In genomic region chr11:82780983-82781903, GRCm38 (mm10) we compare ENCODE assay signal across 8 mouse cellular contexts. TPM values are rescaled to one million over a fixed set of nuclear protein-coding genes. Genes with fewer than 3 reads are reported as not detected.
DNase-seq lines count a peak whose midpoint lies in the region; ATAC-seq and TF ChIP-seq lines count a peak whose summit lies in the region.

TSS of gene Lig3 (plus strand) at chr11:82781108.

- H3K4me1 ChIP-seq in G1E (ENCODE audit: insufficient read depth, low read depth, low read length): peaks cover 35% of the 10 kb centered on the region
- H3K4me1 ChIP-seq in forebrain, embryonic 16.5 days (replicated peaks; ENCODE audit: control insufficient read depth, insufficient read depth, low read length): peaks cover 17% of the 10 kb centered on the region
- 0 out of 2 replicates have a peak, but pooled peaks cover 2% of the 10 kb centered on the region for H3K4me1 ChIP-seq in lung, embryonic 14.5 days (ENCODE audit: insufficient read depth)
- peaks cover 10% of the 10 kb centered on the region for H3K4me1 ChIP-seq in olfactory bulb, adult 2 months (ENCODE audit: control insufficient read depth, insufficient read depth, low read length)
- peaks cover 9% of the 10 kb centered on the region for H3K4me1 ChIP-seq in thymus, adult 2 months (replicated peaks; ENCODE audit: control insufficient read depth, insufficient read depth, low read length)

- DNase-seq in G1E (ENCODE audit: low spot score): peak; percentile 87
- peak; percentile 92 to 97 for DNase-seq in cerebellum, adult 18-20 months
- peak; percentile 94 for DNase-seq in heart, postnatal 36 days
- peak; percentile 92 to 94 for DNase-seq in layer of hippocampus, adult 2 months (ENCODE audit: low spot score in 2 of 2)
- DNase-seq in lung, embryonic 14.5 days: peak; percentile 98
- DNase-seq in thymus, adult 2 months: peak; percentile 94

- TF ChIP-seq CTCF in G1E (IDR thresholded peaks at IDR 0.05; ENCODE audit: low read depth, low read length): no peak
- peak; percentile 17; the same call in 1 of the 2 replicates for TF ChIP-seq CTCF in layer of hippocampus, adult 2 months (conservative IDR thresholded peaks at IDR 0.05)
- peak; percentile 15; the same call in 1 of the 2 replicates for TF ChIP-seq CTCF in lung, embryonic 14.5 days (IDR thresholded peaks at IDR 0.05; ENCODE audit: low read depth)
- no peak for TF ChIP-seq CTCF in olfactory bulb, adult 2 months (IDR thresholded peaks at IDR 0.05; ENCODE audit: insufficient read depth, low read depth, low read length)
- TF ChIP-seq CTCF in thymus, adult 2 months (IDR thresholded peaks at IDR 0.05; ENCODE audit: borderline replicate concordance, control insufficient read depth, extremely low read depth, insufficient read depth, low read length, poor library complexity): no peak; the same call in 1 of the 2 replicates

- no peaks in the 10 kb centered on the region for H3K9me3 ChIP-seq in G1E (replicated peaks)
- H3K9me3 ChIP-seq in forebrain, embryonic 16.5 days (ENCODE audit: control insufficient read depth, low read length): no peaks in the 10 kb centered on the region
- H3K9me3 ChIP-seq in lung, embryonic 14.5 days (ENCODE audit: low read depth, low read length): no peaks in the 10 kb centered on the region

- peak; percentile 70; the same call in 1 of the 2 replicates for TF ChIP-seq POLR2A in olfactory bulb, adult 2 months (IDR thresholded peaks at IDR 0.05; ENCODE audit: insufficient read depth, low read depth, low read length)
- TF ChIP-seq POLR2A in thymus, adult 2 months (IDR thresholded peaks at IDR 0.05; ENCODE audit: control insufficient read depth, extremely low read depth, insufficient read depth, low read length, poor library complexity): peak; percentile 65

- under 1% methylated on average over 72 of the region's 90 CpGs for WGBS in forebrain, embryonic 16.5 days
- WGBS in lung, embryonic 14.5 days: under 1% methylated on average over 88 of the region's 90 CpGs
- WGBS in olfactory bulb, adult 2 months: under 1% methylated on average over 86 of the region's 90 CpGs
- WGBS in thymus, adult 2 months: under 1% methylated on average over 88 of the region's 90 CpGs

- peak; percentile 79 for ATAC-seq in G1E (ENCODE audit: extremely low read depth, insufficient number of reproducible peaks, low FRiP score, poor library complexity, severe bottlenecking)
- ATAC-seq in forebrain, embryonic 16.5 days: peak; percentile 97
- ATAC-seq in lung, embryonic 14.5 days (ENCODE audit: insufficient read depth): peak; percentile 96

- H3K27me3 ChIP-seq in G1E (ENCODE audit: insufficient read depth, low read length): no peaks in the 10 kb centered on the region
- H3K27me3 ChIP-seq in forebrain, embryonic 16.5 days (replicated peaks; ENCODE audit: control insufficient read depth, insufficient read depth, low read length): no peaks in the 10 kb centered on the region
- H3K27me3 ChIP-seq in lung, embryonic 14.5 days (ENCODE audit: insufficient read depth, low read length): no peaks in the 10 kb centered on the region
- H3K27me3 ChIP-seq in thymus, adult 2 months (ENCODE audit: control insufficient read depth, insufficient read depth, low read length): no peaks in the 10 kb centered on the region

- peak within 1 kb of the TSS; percentile 92 for H3K4me3 ChIP-seq in G1E (ENCODE audit: low read depth, low read length)
- peak within 1 kb of the TSS; percentile 96 for H3K4me3 ChIP-seq in forebrain, embryonic 16.5 days (replicated peaks; ENCODE audit: low read length)
- peak within 1 kb of the TSS; percentile 98 for H3K4me3 ChIP-seq in layer of hippocampus, adult 2 months
- H3K4me3 ChIP-seq in lung, embryonic 14.5 days (ENCODE audit: low read depth, low read length): peak within 1 kb of the TSS; percentile 88
- H3K4me3 ChIP-seq in olfactory bulb, adult 2 months (ENCODE audit: insufficient read depth, low read depth, low read length): peak within 1 kb of the TSS; percentile 72
- peak within 1 kb of the TSS; percentile 96 for H3K4me3 ChIP-seq in thymus, adult 2 months (ENCODE audit: control insufficient read depth, insufficient read depth, low read length)

- peak within 1 kb of the TSS; percentile 97 for H3K27ac ChIP-seq in forebrain, embryonic 16.5 days (ENCODE audit: low read length)
- peak within 1 kb of the TSS; percentile 96 for H3K27ac ChIP-seq in layer of hippocampus, adult 2 months
- peak within 1 kb of the TSS; percentile 94 for H3K27ac ChIP-seq in lung, embryonic 14.5 days (ENCODE audit: low read depth)
- H3K27ac ChIP-seq in olfactory bulb, adult 2 months (ENCODE audit: insufficient read depth, low read depth, low read length): peak within 1 kb of the TSS; percentile 88
- peak within 1 kb of the TSS; percentile 33; the same call in 1 of the 2 replicates for H3K27ac ChIP-seq in thymus, adult 2 months (ENCODE audit: control insufficient read depth, insufficient read depth, low read length)

- H3K4me2 ChIP-seq in forebrain, embryonic 16.5 days (ENCODE audit: low read length): peak within 1 kb of the TSS; percentile 74
- H3K4me2 ChIP-seq in lung, embryonic 14.5 days: peak within 1 kb of the TSS; percentile 66

- H3K36me3 ChIP-seq in G1E (replicated peaks): peaks cover 48% of the 10 kb centered on the region
- peaks cover 12% of the 10 kb centered on the region for H3K36me3 ChIP-seq in forebrain, embryonic 16.5 days (ENCODE audit: control insufficient read depth, insufficient read depth)
- peaks cover 24% of the 10 kb centered on the region for H3K36me3 ChIP-seq in lung, embryonic 14.5 days (ENCODE audit: insufficient read depth)
- no peaks in the 10 kb centered on the region for H3K36me3 ChIP-seq in thymus, adult 2 months (ENCODE audit: control insufficient read depth, insufficient read depth, low read length)

- intact Hi-C loops in heart, postnatal 36 days (cut with DNase I): loop anchor here (1.0 to 10.0 kb wide), 3 partner anchors 17 to 514 kb away; partner anchors contain the start of genes Ap2b1, Cct6b and Zfp830

- H3K9ac ChIP-seq in forebrain, embryonic 16.5 days (replicated peaks; ENCODE audit: low read depth, low read length): peak within 1 kb of the TSS; percentile 98
- peak within 1 kb of the TSS; percentile 92 for H3K9ac ChIP-seq in lung, embryonic 14.5 days

RNA-seq across cellular contexts. Expression of gene Lig3, which starts in this region (rescaled TPM):
- 43.0 and 50.2 TPM in 2 replicates for total RNA-seq in G1E (2014; fragmentation: Nextera tagmentation)
- total RNA-seq in G1E (2017): 33.1 and 34.6 TPM in 2 replicates
- 60.5 and 71.8 TPM in 2 replicates for polyA plus RNA-seq in G1E (2012)
- 33.4 and 34.0 TPM in 2 replicates for polyA plus RNA-seq in forebrain, embryonic 16.5 days (2015; fragmentation: Nextera tagmentation; extraction: Ambion mirVana)
- 10 to 100 TPM; 18.1 to 18.9 TPM for total RNA-seq in heart, postnatal 36 days (2021)
- total RNA-seq in layer of hippocampus, adult 2 months (2021): 10 to 100 TPM; 25.3 to 25.7 TPM
- 40.8 and 41.0 TPM in 2 replicates for polyA plus RNA-seq in lung, embryonic 14.5 days (2014; fragmentation: Nextera tagmentation; extraction: Ambion mirVana)
- polyA plus RNA-seq in olfactory bulb, adult 2 months (2012; ENCODE audit: insufficient read depth, insufficient read length, low replicate concordance, missing spikeins): not detected in 2 replicates
- polyA plus RNA-seq in thymus, adult 2 months (2012; rRNA removed): 18.5 and 23.0 TPM in 2 replicates

Comparison
In these comparisons a context has a peak if more than half of its experiments do, and no peak if none do; other contexts are left out.
1. Peak in every context shown above with its lines: DNase-seq, ATAC-seq, H3K4me3 ChIP-seq and H3K27ac ChIP-seq.
2. CTCF ChIP-seq: peak in layer of hippocampus, adult 2 months (single experiment) and lung, embryonic 14.5 days (single experiment); none in G1E (single experiment), olfactory bulb, adult 2 months (single experiment) and thymus, adult 2 months (single experiment).
3. H3K27ac ChIP-seq: peak in every context shown above with its lines; median percentile 97 in forebrain, embryonic 16.5 days; 96 in layer of hippocampus, adult 2 months; 94 in lung, embryonic 14.5 days; 88 in olfactory bulb, adult 2 months; 33 in thymus, adult 2 months.